Mouse (Mus musculus) embryo, embryonic 11.5 days (tissue): Measurements from ENCODE around the gene Skap1.

Experiments
- DNase-seq: peaks from one replicate; pipeline ENCODE4 v3.0.0-alpha.2; 2012; ENCODE audit warnings: low read depth, low spot score

Skap1 gene

DNA sequence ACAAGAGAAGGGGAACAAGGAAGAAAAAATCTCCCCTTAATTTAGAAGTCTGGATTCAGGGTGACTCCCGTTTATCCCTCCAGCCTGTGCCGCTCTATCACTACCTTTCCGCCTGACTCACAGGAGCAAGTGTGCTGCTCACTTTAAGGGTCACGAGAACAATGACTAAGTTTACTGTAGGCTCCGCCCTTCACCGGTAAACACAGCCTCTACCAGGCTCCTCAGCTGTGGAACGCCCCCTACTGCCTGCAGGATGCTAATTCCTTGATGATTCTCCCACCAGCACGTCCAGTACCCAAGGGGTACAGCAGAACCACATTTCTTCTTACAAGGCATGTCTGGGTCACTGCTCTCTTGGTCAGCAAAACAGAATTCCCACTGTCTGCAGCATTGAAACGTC lies 158.4 kb downstream of the Skap1 start:
- DNase-seq = no peak

DNA sequence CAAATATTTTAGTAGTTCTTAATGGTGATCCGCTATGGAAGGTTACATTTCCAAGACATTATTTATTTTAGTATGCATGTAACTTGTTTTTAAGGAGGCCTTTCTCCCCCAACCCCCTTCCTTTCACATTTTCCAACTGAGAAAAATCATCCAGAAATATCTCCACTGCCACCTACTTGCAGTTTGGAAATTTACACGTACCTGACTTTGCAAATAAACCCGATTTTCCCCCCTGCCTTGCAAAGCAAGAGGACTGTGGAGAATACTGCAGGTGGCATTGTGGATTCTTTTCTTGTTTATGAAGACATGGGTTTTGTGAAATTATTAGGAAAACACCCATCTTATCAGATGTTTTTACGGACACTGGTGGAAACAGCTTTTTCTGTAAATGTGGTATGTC lies 160.0 kb downstream of the Skap1 start:
- no peak for DNase-seq

DNA sequence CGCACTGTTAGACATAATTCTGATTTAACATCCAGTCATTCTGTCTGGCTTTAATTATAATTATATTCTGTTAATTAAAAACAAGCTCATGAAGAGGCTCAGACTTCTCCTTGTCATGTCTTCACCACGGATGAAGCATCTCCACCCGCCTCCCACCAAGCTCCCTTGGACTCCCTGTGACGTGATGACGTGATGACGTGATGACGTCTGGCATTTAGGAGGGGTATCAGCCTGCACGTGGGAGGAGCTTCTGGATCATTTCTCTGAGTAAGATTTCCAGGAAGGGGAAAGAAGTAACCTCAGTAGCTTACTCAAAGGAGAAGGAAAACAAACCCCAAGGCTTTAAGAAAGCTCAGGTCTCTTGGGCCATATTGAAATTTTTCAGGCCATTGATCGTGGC lies 165.4 kb downstream of the Skap1 start:
- DNase-seq = no peak

DNA sequence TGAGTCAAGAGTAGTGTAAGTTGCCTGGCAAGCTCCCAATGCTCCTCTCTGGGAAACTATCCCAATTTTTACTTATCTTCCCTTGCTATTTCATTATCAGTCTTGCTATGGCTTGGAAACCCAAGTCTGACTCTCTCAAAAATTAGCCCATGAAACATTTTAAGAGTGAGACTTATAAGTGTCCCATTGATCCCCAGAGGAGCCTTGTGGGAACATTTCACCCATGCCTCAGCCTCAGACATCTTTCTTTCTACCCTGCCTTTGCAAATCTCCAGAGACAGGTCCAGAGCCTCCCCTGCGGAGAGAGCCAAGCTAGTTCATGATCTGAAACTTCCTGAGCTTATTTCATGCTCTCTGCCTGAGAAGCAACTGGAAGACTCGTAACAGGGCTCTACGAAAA lies 167.1 kb downstream of the Skap1 start:
- DNase-seq = no peak

DNA sequence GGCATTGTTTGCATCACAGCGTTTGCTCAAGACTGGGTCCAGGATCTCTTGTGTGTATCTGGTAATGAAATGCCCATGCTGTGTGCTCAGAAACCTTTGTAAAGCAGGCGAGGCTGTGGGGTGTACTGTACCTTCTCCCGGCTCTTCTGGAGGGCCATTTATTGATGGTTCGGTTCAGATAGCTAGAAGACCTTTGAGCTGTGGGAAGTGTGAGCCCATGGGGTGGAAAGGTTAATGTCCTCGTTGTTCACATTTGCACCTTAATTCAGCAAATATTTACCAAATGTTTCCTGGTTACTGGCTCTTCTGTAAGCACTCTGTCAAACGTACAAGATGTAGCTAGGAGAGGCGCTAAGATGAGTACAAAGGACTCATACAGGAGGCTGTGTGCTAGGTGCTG lies 173.5 kb downstream of the Skap1 start:
- DNase-seq = no peak

DNA sequence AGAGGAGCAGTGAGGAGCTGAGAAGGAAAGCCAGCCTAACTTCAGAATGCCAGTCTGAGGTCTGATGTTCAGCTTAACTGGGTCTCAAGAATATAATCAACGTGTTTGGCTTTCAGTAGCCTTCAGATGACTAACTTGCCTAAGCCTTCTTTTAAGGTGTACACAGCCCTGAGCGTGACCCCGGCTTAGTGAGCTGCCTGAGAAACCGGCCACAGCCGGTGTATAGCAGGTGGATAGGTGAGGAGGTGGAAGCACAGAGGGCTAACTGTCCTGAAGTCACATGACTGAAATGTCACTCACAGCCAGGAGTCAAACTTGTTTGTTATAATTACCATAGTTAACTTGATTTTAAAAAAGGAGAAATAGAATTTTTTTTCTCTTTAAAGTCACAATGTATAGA lies 175.4 kb downstream of the Skap1 start:
- no peak for DNase-seq

DNA sequence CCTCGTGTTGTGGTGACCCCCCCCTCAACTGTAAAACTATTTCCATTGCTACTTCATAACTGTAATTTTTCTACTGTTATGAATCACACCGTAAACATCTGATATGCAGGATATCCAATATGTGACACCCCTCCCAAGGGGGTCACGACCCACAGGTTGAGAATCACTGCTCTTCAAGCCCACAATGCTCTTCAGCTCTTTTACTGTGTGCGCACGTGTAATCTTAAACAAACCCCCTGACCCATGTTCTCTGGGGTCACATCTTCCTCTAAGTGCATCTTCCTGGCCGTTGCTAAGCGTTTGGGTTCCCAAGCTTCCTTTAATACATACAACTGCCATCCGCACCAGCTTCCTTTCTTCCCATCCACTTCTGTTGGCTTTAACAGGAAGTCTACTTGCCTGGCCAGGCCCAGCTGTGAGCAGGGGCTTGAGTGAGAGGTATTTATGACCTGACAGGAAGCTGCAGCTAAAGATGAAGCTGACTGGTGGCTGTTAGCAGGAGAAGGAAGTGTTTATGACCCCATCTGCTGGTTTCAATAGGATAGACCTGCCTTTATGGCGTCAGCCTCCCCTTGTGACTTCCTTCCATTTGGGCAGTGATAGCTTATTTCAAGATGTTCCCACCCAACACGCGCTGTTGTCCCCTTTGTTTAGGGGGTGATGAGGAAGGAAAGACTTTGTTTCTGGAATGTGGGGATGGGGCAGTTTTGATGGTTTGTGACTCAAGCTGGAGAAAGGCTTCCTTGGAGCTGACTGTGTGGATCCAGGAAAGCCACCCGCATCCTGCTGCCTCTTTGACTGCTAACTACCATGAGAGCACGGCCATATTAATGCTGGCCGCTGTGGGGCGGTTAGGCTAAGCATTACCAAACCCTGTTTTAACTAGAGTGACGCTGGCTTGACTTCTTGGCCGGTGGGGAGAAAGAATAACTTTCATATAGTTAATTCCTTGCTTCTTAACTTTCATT lies 178.1 kb downstream of the Skap1 start:
- DNase-seq = no peak

DNA sequence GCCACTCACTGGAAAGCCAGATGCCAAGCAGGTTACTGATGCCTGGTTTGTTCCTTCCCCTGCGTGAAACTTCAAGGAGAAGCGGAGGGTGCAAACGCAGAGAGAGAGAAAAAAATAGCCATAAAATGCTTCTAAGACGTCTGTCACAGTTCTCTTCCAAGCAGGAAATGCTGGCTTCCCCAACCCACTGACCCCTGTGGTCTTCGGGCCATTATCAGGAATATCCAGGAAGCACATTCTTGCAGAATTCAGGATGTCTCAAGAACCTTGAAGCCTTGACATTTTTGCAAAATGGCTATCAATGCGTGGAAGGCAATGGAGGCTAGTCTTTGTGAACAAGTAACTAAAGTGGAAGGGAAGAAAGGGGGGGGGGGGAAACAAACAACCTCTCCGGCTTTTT lies 180.6 kb downstream of the Skap1 start:
- no peak for DNase-seq

DNA sequence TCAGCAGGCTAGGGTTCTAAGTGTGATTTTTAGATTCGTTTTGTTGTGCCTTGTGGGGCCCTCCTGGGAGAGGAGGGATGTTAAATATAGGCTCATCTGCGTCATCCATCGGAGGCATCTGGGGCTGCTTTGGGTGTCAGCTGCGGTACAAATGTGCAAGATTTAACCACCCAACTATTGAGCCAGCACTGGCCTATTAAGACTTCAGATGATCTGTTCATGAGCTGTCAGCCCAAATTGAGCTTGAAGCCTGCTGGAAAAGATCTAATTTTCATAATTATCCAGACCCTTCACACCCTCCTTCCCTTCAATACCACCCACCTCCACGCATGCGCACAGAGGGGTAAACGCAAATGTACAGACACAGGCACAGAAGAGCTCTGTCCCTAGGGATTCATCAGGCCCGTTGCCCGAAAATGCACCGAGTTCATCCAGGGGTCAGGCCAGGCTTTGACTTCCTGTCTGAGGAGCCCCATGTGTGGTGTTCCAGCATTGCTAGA lies 181.2 kb downstream of the Skap1 start:
- DNase-seq = peak; percentile 62

DNA sequence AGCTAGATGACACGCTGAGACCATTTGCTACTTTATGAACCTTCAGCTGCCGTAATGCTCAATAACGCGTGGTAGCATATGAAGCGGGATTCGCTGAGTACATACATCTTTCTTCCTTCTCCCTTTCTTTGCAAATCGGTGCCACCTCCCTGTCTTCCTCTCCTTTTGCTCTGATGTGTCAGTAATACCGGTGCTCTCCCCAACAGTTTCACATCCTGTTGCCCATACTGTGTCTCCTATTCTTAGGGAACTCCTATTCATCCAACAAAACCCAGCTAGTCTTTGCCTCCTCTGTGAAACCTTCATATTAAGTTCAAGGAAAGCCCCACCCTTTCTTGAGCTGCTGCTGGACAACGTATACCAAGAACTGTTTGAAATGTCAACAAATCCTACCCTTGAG lies 187.5 kb downstream of the Skap1 start:
- DNase-seq = no peak

DNA sequence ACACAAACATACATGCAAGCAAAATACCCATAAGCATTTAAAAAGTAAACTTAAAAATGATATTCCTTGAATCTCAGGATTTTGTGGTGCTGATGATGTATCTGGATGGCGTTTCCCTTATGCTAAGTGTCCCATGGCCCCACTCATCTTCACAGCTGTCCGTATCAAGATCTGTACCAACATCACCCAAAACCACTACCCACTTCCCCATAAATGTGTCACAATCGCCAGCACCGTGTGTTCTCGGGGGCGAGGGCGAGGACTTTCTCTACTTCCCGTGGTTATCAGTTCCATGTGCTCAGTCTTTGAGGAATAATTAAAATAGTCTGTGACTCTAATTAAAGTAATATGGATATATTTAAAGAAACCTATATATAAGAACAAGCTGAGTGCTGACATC lies 189.5 kb downstream of the Skap1 start:
- no peak for DNase-seq

DNA sequence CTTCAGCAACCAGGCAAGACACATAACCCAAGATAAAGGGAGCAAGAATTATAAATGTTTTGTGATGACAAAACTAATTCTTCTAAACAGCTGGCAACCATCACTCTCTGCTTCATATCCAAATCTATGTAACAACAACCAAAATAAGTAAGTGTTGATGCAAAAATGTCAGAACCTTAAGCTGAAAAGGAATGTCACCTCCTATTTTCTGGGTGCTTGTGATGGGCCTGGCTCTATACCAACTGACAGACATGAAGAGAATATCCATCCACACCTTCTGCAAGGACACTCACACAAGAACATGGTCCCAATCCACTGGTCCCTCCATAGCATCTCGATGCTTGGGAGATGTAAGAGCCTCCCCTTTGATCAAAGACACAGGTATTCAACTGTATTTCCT lies 194.0 kb downstream of the Skap1 start:
- DNase-seq = no peak

DNA sequence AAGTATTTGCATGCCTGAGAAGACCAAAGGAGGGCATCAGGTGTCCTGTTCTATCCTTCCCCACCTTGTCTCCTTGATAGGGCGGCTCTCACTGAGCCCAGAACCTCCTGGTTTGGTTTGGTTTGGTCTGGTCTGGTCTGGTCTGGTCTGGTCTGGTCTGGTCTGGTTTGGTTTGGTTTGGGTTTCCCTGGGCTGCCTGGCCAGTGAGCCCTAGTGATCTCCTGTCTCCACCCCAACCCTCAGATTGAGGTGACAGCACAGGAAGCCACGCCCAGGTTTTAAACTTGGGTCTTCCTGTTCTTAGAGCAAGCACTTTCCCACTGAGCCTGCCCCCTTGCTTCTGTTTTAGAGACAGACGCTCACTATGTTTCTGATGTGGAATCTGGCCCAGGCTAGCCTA lies 202.5 kb downstream of the Skap1 start:
- no peak for DNase-seq

DNA sequence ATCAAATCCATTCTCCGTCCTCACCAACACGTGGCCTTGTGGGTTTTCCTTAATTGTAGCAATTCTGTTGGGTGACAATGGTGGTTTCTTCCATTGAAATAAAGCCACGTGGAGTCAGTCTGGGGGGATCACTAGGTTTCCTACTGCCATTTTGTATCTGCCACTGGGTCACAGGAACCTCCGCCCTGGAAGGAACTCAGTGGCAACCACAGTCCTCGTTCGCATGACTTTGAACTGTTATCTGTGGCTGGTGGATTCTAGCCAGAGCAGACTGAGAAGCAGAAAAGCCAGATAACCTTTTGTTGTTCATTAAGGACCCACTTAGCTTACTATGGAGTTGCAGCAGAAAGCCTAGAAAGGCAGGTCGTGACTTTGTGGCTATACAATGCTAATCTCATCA lies 204.0 kb downstream of the Skap1 start:
- no peak for DNase-seq

DNA sequence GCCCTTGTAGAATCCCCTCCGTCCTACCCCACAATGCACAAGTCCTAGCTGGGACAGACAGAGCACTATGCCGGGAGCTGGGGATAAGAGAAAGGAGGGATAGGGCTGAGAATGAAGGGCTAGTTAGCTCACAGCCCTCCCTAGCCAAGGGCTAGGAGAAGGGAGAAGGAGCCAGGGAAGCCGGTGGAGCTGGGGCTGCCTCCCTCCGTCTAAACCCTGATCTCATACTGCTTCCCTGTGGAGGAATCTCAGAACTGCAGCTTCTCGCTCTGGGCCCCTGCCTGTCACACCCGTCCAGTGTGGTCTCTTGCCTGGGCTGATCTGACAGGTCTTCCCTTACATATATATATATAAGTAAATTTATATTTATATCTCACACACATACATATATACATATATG lies 209.4 kb downstream of the Skap1 start:
- peak; percentile 49 for DNase-seq

DNA sequence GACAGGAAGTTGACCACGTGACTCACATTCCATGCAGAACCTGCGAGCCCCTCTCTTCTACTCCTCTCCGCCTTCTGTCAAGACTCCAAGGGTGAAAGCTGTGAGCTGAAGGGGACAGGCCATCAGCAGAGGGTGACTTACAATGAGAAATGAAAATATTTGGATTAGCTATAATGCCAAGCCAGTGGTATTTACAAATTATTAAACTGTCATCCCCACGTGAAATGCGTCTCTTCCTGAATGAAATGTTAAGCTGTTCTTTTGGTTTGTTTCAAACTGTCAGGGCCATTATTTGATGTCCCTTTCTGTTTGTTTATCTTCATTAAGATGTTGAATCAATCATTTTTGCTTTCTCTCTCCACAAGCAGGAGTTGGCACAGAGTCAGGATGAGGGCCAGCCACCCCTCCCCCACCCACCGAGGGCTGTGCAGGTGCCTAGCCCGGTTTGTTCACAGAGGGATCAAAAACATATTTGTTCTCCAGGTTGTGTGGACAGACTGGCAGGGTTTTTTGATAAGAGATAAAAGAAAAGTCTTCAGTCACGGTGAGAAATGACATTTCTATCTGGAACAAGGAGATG lies 210.5 kb downstream of the Skap1 start:
- no peak for DNase-seq

DNA sequence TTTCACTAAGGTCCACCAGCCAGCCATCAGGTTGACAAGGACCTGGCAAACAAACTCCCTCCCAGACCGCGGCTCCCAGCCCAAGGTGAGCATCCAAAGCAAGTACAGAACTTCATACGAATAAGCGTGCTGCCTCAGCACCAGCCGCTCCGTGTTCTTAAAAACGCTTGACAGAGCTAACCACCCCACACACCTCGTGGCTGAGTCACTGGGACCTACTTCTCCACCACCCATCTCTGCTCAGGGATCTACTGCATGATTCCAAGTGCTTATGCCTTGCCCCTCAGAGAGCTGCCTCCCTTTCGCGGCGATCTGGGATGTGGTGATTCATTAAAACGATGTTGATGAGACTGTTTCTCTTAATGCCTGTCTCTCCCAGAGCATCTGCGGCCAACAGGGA lies 213.6 kb downstream of the Skap1 start:
- no peak for DNase-seq

DNA sequence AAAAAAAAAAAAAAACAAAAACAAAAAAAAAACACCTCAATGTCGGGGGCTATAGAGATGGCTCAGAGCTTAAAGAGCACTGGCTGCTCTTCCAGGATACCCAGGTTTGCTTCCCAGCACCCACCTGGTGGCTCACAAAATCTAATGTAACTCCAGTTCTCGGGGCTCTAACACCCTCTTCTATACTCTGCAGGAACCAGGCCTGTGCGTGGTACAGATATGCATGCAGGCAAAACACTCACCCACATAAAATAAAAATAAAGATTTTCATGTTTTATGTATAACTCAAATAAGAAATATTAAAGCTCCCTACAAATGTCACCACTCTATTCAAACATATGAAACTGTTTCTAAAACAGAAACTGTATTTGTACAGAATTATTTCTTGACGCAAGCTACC lies 214.6 kb downstream of the Skap1 start:
- DNase-seq = no peak

DNA sequence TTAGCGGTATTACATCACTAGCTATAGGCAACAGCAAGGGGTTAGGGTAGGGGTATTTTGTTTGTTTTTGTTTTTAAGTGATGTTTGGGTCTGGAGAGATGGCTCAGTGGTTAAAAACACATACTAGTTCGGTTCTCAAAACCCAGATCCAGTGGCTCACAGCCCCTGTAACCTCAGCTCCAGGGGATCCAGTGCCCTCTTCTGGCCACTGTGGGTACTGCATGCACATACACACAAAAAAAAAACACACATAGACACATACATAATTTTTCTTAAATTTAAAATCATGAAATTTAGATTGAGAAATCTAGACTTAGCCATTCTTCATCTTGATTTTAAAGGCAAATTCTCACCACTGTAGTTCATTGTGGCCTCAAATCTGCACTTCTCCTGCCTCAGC lies 221.0 kb downstream of the Skap1 start:
- no peak for DNase-seq

DNA sequence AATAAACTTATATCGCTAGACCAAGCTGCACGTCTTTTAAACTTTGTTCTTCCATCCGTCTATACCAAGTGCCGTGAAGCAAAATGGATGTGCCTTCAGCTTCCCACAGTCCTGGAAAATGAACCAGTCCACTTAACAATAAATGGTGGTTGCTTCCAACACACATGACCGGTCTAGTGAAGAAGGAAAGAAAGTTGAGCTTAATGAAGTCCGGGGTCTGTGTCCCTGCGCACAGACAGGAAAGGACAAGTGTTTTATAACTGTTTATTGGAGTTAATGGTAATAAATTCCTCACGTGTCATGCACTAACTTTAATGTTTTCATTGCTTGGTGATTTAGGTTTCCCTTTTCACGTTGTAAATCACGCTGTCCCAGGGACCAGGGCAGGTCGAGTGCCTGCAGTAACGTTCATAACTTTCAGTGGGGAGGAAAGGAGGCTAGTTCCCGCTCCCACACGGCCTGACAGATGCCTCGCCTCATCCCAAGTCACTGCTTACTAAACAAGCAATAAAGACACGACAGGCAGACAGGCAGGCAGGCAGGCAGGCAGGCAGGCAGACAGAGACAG lies 222.4 kb downstream of the Skap1 start:
- peak; percentile 27 for DNase-seq

DNA sequence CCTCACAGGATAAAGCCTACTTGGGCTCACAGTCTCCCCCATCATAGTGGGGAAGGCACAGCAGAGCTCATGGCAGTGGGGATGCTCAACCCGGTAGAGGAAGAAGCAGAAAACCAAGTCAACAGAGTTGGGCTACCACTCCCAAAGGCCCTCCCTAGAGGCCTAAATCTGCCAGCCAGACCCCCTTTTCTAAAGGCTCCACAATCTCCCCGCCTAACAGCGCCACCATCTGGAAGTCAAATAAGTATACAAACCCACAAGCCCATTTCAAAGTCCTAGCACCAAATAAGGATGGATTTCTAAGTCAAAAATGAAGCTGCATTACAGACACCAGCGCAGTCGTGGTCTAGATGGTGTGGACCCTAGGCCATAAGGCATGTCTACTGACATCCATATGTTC lies 227.9 kb downstream of the Skap1 start:
- DNase-seq = no peak

DNA sequence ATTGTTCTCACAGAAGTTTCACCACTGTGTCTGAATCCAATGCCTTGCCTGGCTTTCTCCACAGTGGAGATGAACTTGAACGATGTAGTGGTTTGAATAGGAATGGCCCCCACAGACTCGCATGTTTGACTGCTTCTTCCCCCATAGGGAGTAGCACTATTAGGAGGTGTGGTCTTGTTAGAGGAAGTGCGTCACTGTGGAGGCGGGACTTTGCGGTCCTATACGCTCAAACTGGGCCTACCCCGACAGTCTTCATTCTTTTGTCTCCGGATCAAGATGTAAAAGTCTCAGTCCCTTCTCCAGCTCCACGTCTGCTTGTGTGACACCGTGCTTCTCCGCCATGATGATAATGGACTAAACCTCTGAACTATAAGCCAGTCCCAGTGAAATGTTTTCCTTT lies 229.0 kb downstream of the Skap1 start:
- DNase-seq = no peak

DNA sequence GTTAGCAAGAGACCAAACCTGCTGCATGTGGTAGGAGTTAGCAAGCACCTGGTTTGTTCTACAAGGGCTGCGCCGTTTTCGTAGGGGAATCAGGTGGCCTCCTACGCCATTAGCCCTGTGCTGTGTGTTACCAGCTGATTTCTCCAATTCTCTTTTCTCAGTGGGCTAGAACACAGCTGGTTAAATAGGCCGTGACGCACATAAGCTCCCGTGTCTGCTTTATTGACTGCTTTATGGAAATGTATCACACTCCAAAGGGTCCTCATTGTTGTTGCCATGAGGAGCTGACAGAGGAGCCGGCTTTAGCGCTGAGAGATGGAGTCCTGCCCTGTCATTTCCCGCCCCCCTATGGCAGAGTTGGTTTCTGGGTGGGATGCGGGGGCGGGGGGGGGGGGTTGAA lies 230.4 kb downstream of the Skap1 start:
- no peak for DNase-seq
